Mouse (Mus musculus): ENCODE results near the gene Zc3h10. TPM values are rescaled to one million over a fixed set of nuclear protein-coding genes. Genes with fewer than 3 reads are reported as not detected.
"Not testable (repeated sequence)": the region's sequence is repeated elsewhere in the genome, so short reads cannot be mapped to it uniquely, and the experiment has no call there.

The Zc3h10 gene
- total and polyA plus RNA-seq, 2 experiments from 2014 or later: 8.1 to 24.4 TPM

DNA sequence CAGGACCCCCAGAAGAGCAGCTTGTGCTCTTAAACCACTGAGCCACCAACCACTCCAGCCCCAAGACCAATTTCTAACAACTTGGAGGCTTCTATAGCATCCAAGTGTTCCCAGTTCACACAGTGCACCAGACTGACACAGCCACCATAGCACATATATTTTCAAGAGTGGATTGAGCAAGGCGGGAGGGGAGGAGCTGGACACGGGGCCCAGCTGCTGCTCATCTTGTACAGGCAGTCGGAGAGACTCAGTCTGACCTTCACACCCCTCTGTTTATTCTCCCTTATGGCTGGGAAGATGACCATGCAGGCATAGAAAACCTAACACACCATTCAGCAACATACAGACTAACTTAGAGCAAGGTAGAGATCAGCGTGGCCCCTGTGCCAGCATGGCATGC, 37.7 kb downstream of the Zc3h10 start:
- no peak for TF ChIP-seq EP300 (IDR thresholded peaks at IDR 0.05; ENCODE audit: low read depth)
- TF ChIP-seq CTCF (IDR thresholded peaks at IDR 0.05; ENCODE audit: low read depth): no peak
- H3K27me3 ChIP-seq (ENCODE audit: control insufficient read depth, insufficient read depth, low read length): no peaks in the 10 kb centered on the region
- 77% methylated on average over 4 of the region's 4 CpGs for WGBS
- peaks cover 4% of the 10 kb centered on the region; the same call in 1 of the 2 replicates for H3K4me1 ChIP-seq (ENCODE audit: control insufficient read depth, insufficient read depth)
- no peak overlapping the region for H3K27ac ChIP-seq (ENCODE audit: low read depth)
- no peak overlapping the region for H3K4me2 ChIP-seq (ENCODE audit: low read depth, low read length)
- H3K4me3 ChIP-seq (ENCODE audit: low read depth, low read length): no peak overlapping the region
- H3K9ac ChIP-seq (replicated peaks; ENCODE audit: low read depth, low read length): no peak overlapping the region
- ATAC-seq (ENCODE audit: insufficient read depth, low read depth): no peak
- H3K9me3 ChIP-seq (replicated peaks; ENCODE audit: control insufficient read depth, low read length): no peaks in the 10 kb centered on the region
- H3K36me3 ChIP-seq (replicated peaks; ENCODE audit: control insufficient read depth, insufficient read depth, low read length): peaks cover 48% of the 10 kb centered on the region
- no peak for DNase-seq (ENCODE audit: low spot score)

DNA sequence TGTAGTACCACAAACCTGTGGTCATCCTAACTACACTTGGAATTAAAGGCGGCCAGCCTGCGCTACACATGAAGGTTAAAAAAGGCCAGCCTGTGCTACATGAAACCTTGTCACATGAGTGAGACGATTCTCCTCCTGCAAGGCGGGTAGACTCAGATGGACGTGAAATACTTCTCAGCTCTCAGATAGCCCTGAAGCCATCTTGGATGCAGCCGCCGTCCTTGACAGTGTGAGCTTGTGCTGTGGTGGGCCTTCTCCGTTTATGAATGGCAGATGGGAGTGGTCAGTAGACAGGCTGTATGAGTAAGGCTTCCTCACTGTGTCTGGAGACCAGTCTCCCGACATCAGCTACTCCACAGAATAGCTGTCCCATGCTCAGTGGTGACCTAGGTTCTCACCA, 38.4 kb downstream of the Zc3h10 start:
- Histone ChIP-seq H3K27me3 (ENCODE audit: control insufficient read depth, insufficient read depth, low read length) (no peaks in the 10 kb centered on the region), H3K9me3 (replicated peaks; ENCODE audit: control insufficient read depth, low read length) (no peaks in the 10 kb centered on the region), H3K4me3 (ENCODE audit: low read depth, low read length) (no peak overlapping the region), H3K4me2 (ENCODE audit: low read depth, low read length) (no peak overlapping the region), H3K36me3 (replicated peaks; ENCODE audit: control insufficient read depth, insufficient read depth, low read length) (peaks cover 44% of the 10 kb centered on the region), H3K9ac (replicated peaks; ENCODE audit: low read depth, low read length) (no peak overlapping the region), H3K27ac (ENCODE audit: low read depth) (no peak overlapping the region), H3K4me1 (ENCODE audit: control insufficient read depth, insufficient read depth) (peaks cover 10% of the 10 kb centered on the region)
- DNase-seq (ENCODE audit: low spot score) (no peak), ATAC-seq (ENCODE audit: insufficient read depth, low read depth) (no peak)
- 84% methylated on average over 9 of the region's 9 CpGs for WGBS
- no peak for TF ChIP-seq EP300 (IDR thresholded peaks at IDR 0.05; ENCODE audit: low read depth)

DNA sequence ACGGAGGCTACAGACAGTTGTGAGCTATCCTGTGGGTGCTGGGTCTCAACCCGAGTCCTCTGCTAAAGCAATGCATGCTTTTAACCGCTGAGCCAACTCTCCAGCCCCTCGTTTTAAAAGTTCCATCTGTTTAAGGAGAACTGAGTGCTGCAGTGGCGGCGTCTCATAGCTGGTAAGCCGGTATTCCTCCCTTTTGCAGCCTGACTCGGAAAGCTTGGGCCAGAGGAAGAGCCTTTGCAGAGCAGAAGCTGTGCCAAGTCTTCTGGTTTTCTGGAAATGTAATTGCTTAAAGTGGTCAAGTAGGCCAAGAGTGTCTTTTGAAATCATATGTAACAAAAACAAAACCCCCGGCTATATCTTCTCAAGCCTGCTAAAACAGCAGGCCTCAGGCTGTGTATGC, 39.3 kb downstream of the Zc3h10 start:
- peaks cover 34% of the 10 kb centered on the region for H3K36me3 ChIP-seq (replicated peaks; ENCODE audit: control insufficient read depth, insufficient read depth, low read length)
- H3K4me1 ChIP-seq (ENCODE audit: control insufficient read depth, insufficient read depth): peaks cover 14% of the 10 kb centered on the region
- 77% methylated on average over 9 of the region's 9 CpGs for WGBS
- H3K4me3 ChIP-seq (ENCODE audit: low read depth, low read length): no peak overlapping the region
- TF ChIP-seq CTCF (IDR thresholded peaks at IDR 0.05; ENCODE audit: low read depth): no peak
- no peak for TF ChIP-seq EP300 (IDR thresholded peaks at IDR 0.05; ENCODE audit: low read depth)
- H3K9me3 ChIP-seq (replicated peaks; ENCODE audit: control insufficient read depth, low read length): no peaks in the 10 kb centered on the region
- no peak for DNase-seq (ENCODE audit: low spot score)
- no peak overlapping the region for H3K9ac ChIP-seq (replicated peaks; ENCODE audit: low read depth, low read length)
- no peak overlapping the region for H3K4me2 ChIP-seq (ENCODE audit: low read depth, low read length)
- H3K27me3 ChIP-seq (ENCODE audit: control insufficient read depth, insufficient read depth, low read length): no peaks in the 10 kb centered on the region
- H3K27ac ChIP-seq (ENCODE audit: low read depth): no peak overlapping the region
- ATAC-seq (ENCODE audit: insufficient read depth, low read depth): no peak

DNA sequence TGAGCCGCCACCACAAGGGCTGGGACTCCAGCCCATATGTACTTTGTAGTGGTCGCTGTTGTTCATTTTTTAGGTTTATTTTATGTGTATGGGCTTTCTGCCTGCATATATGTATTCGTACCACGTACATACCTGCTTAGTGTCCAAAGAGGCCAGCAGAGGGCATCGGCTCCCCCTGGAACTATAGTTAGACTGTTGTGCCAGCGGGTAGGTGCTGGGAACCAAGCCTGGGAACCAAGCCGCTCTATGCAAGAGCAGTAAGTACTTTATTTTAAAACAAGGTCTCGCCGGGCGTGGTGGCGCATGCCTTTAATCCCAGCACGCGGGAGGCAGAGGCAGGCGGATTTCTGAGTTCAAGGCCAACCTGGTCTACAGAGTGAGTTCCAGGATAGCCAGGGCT, 41.6 kb downstream of the Zc3h10 start:
- no peak overlapping the region for H3K4me3 ChIP-seq (ENCODE audit: low read depth, low read length)
- H3K4me2 ChIP-seq (ENCODE audit: low read depth, low read length): no peak overlapping the region
- DNase-seq (ENCODE audit: low spot score) (no peak), ATAC-seq (ENCODE audit: insufficient read depth, low read depth) (no peak)
- no peak overlapping the region for H3K27ac ChIP-seq (ENCODE audit: low read depth)
- peaks cover 14% of the 10 kb centered on the region for H3K4me1 ChIP-seq (ENCODE audit: control insufficient read depth, insufficient read depth)
- no peak for TF ChIP-seq CTCF (IDR thresholded peaks at IDR 0.05; ENCODE audit: low read depth)
- no peak for TF ChIP-seq EP300 (IDR thresholded peaks at IDR 0.05; ENCODE audit: low read depth)
- 95% methylated on average over 14 of the region's 14 CpGs for WGBS
- no peak overlapping the region for H3K9ac ChIP-seq (replicated peaks; ENCODE audit: low read depth, low read length)
- no peaks in the 10 kb centered on the region for H3K27me3 ChIP-seq (ENCODE audit: control insufficient read depth, insufficient read depth, low read length)
- H3K9me3 ChIP-seq (replicated peaks; ENCODE audit: control insufficient read depth, low read length): no peaks in the 10 kb centered on the region
- peaks cover 12% of the 10 kb centered on the region for H3K36me3 ChIP-seq (replicated peaks; ENCODE audit: control insufficient read depth, insufficient read depth, low read length)

DNA sequence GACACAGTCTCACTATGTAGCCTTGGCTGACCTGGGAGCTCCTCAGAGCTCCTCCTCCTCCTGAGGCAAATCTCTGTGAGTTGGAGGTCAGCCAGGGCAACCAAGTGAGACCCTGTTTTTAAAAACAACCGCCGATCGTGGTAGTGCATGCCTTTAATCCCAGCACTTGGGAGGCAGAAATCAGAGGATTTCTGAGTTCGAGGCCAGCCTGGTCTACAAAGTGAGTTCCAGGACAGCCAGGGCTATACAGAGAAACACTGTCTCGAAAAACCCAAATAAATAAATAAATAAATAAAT, 42.3 kb downstream of the Zc3h10 start:
- DNase-seq (ENCODE audit: low spot score); H3K27ac ChIP-seq (ENCODE audit: low read depth); H3K9me3 ChIP-seq (replicated peaks; ENCODE audit: control insufficient read depth, low read length); H3K4me3 ChIP-seq (ENCODE audit: low read depth, low read length); H3K27me3 ChIP-seq (ENCODE audit: control insufficient read depth, insufficient read depth, low read length); H3K4me2 ChIP-seq (ENCODE audit: low read depth, low read length); ATAC-seq (ENCODE audit: insufficient read depth, low read depth); H3K9ac ChIP-seq (replicated peaks; ENCODE audit: low read depth, low read length): not testable (repeated sequence)
- H3K4me1 ChIP-seq (ENCODE audit: control insufficient read depth, insufficient read depth): peaks cover 14% of the 10 kb centered on the region
- 69% methylated on average over 5 of the region's 5 CpGs for WGBS
- peaks cover 12% of the 10 kb centered on the region for H3K36me3 ChIP-seq (replicated peaks; ENCODE audit: control insufficient read depth, insufficient read depth, low read length)

DNA sequence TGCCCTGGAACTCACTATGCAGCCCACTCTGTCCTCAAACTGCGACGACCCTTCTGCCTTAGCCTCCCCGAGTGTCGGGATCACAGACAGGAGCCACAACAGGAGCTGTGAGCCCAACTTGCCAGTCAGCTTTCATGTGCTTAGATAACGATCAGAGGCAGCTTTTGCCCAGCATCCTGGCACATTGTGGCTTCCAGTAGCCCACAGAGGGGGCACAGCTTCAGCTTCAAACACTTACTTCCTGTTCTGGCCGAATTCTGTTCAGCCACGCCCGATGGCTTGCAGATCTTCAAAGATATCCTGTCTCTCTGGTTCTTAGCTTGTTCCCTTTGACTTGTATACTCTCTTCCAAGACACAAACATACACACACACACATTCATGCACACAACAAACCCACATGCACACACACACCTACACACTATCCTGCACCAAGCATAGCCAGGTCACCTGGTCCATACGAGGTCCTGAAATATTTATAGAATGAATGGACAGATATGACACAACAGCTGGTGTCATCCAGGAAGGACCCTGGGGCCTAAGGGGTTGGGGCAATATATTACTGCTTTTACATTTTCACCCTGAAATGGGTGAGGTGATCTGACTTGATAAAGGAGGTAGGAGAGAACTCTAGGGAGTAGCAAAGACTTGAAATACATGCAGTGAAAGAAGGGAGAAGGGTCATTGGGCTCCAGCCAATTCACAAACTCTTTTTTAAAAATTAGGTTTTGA, 42.8 kb downstream of the Zc3h10 start:
- no peaks in the 10 kb centered on the region for H3K9me3 ChIP-seq (replicated peaks; ENCODE audit: control insufficient read depth, low read length)
- peak overlapping the region; percentile 18; the same call in 1 of the 2 replicates for H3K27ac ChIP-seq (ENCODE audit: low read depth)
- no peak overlapping the region for H3K4me3 ChIP-seq (ENCODE audit: low read depth, low read length)
- peaks cover 14% of the 10 kb centered on the region for H3K4me1 ChIP-seq (ENCODE audit: control insufficient read depth, insufficient read depth)
- no peak overlapping the region for H3K4me2 ChIP-seq (ENCODE audit: low read depth, low read length)
- no peak overlapping the region for H3K9ac ChIP-seq (replicated peaks; ENCODE audit: low read depth, low read length)
- no peak for DNase-seq (ENCODE audit: low spot score)
- no peaks in the 10 kb centered on the region for H3K27me3 ChIP-seq (ENCODE audit: control insufficient read depth, insufficient read depth, low read length)
- peaks cover 8% of the 10 kb centered on the region for H3K36me3 ChIP-seq (replicated peaks; ENCODE audit: control insufficient read depth, insufficient read depth, low read length)
- WGBS: 60% methylated on average over 9 of the region's 9 CpGs
- TF ChIP-seq CTCF (IDR thresholded peaks at IDR 0.05; ENCODE audit: low read depth) (no peak), EP300 (IDR thresholded peaks at IDR 0.05; ENCODE audit: low read depth) (no peak)
- no peak for ATAC-seq (ENCODE audit: insufficient read depth, low read depth)

All from heart, postnatal 0 days (tissue).